Mouse (Mus musculus) liver, embryonic 14.5 days (tissue): ENCODE data around the gene Jade2. TPM values are rescaled to one million over a fixed set of nuclear protein-coding genes. Genes with fewer than 3 reads are reported as not detected.

ENCODE experiments used
- ATAC-seq: fragments of 200-750 bp; cut with Nextera tagmentation; 2 replicates; pipeline ENCODE4 v1.8.0; 2017; ENCODE audit warnings: moderate number of reproducible peaks, mild to moderate bottlenecking, moderate library complexity; ENCODE audit not compliant: insufficient read depth
- DNase-seq, 3 experiments: peaks; one replicate each; pipeline ENCODE4 v3.0.0-alpha.2; 2012 to 2013; ENCODE audit warnings: low read depth in 3 of 3, low spot score in 3 of 3
- H3K27ac ChIP-seq: fragments of 300-500 bp; sonication (generic); 2 replicates; pipeline ENCODE4 v1.5.1; 2014; ENCODE audit warnings: moderate library complexity, mild to moderate bottlenecking, control low read depth, inconsistent platforms
- H3K27me3 ChIP-seq: fragments of 300-500 bp; sonication (generic); 2 replicates; pipeline ENCODE4 v1.6.1; 2014; ENCODE audit warnings: mild to moderate bottlenecking, low read length, moderate library complexity; ENCODE audit not compliant: control insufficient read depth, insufficient read depth
- H3K36me3 ChIP-seq: fragments of 300-500 bp; sonication (generic); replicated peaks from 2 replicates; pipeline ENCODE4 v1.6.1; 2014; ENCODE audit warnings: low read depth; ENCODE audit not compliant: control insufficient read depth, insufficient read depth
- H3K4me1 ChIP-seq, 2 experiments: fragments of 200-500 bp in 1 of 2; fragments of 300-500 bp in 1 of 2; sonication (generic) in 1 of 2; replicated peaks; 2 replicates each; pipeline ENCODE4 v1.6.1; 2012 to 2014; ENCODE audit warnings: antibody characterized with exemption in 1 of 2, inconsistent platforms in 1 of 2, low read length in 1 of 2; ENCODE audit not compliant: control insufficient read depth in 2 of 2, insufficient read depth in 2 of 2
- H3K4me2 ChIP-seq: fragments of 300-500 bp; sonication (generic); 2 replicates; pipeline ENCODE4 v1.6.1; 2014; ENCODE audit warnings: low read depth, mild to moderate bottlenecking, control low read depth, moderate library complexity
- H3K4me3 ChIP-seq, 2 experiments: fragments of 200-500 bp in 1 of 2; fragments of 300-500 bp in 1 of 2; sonication (generic) in 1 of 2; 2 replicates each; pipeline ENCODE4 v1.5.1; 2012 to 2014; ENCODE audit warnings: low read depth in 2 of 2, low read length in 2 of 2, mild to moderate bottlenecking in 2 of 2, control low read depth in 1 of 2, inconsistent platforms in 1 of 2, moderate library complexity in 1 of 2; ENCODE audit not compliant: insufficient read depth in 1 of 2
- H3K9ac ChIP-seq: fragments of 300-500 bp; sonication (generic); replicated peaks from 2 replicates; pipeline ENCODE4 v1.6.1; 2014; ENCODE audit warnings: mild to moderate bottlenecking, control low read depth, moderate library complexity
- H3K9me3 ChIP-seq: fragments of 300-500 bp; sonication (generic); 2 replicates; pipeline ENCODE4 v1.6.1; 2016; ENCODE audit warnings: low read length, mixed read lengths; ENCODE audit not compliant: control insufficient read depth
- CTCF ChIP-seq: IDR thresholded peaks from 2 replicates; pipeline ENCODE4 v1.5.1; 2016; ENCODE audit warnings: antibody characterized with exemption, low read depth, control low read depth
- EP300 ChIP-seq: IDR thresholded peaks from 2 replicates; pipeline ENCODE4 v1.6.1; 2016; ENCODE audit warnings: antibody characterized with exemption, low read depth
- WGBS: fragments of 180-500 bp; shearing (Covaris S2); extraction: QIAGEN DNeasy Blood & Tissue Kit; methylation state at CpG from one replicate; pipeline ENCODE4 v1.1.7; 2014; ENCODE audit not compliant: insufficient replicate concordance; 5-methylcytosine and 5-hydroxymethylcytosine counted together
- polyA plus RNA-seq, 2 experiments: library from polyadenylated mRNA; depleted of rRNA in 1 of 2; stranded (reverse) in 1 of 2; unstranded in 1 of 2; fragments of >200 nt; fragmentation: Nextera tagmentation in 1 of 2; extraction: Ambion mirVana in 1 of 2; gene quantifications; 2 replicates each; pipeline versions ENCODE4 v1.2.1 to v1.2.3; 2012 to 2014

The Jade2 gene
- polyA plus RNA-seq, 2 experiments, result 0.46 to 0.77 TPM

GRCm38 (mm10) chr11:51841149-51841548 is 16.3 kb downstream of the Jade2 start:
- TF ChIP-seq EP300, result no peak
- TF ChIP-seq CTCF, result no peak

GRCm38 (mm10) chr11:51840657-51841056 is 16.8 kb downstream of the Jade2 start:
- peak overlapping the region; percentile 28 to 39; a peak in 3 of 4 replicates for H3K4me3 ChIP-seq
- ATAC-seq (peak; percentile 85), DNase-seq (peak; percentile 65 to 74 (median 73))
- H3K27me3 ChIP-seq, result no peaks in the 10 kb centered on the region
- peak; percentile 78 for TF ChIP-seq EP300
- TF ChIP-seq CTCF, result no peak
- no peaks in the 10 kb centered on the region for H3K36me3 ChIP-seq
- H3K27ac ChIP-seq, result peak overlapping the region; percentile 96
- 26% methylated on average over 9 of the region's 9 CpGs for WGBS
- H3K4me2 ChIP-seq, result peak overlapping the region; percentile 80
- H3K9me3 ChIP-seq, result no peaks in the 10 kb centered on the region
- H3K4me1 ChIP-seq, result peaks cover 30 to 45% of the 10 kb centered on the region in 2 experiments
- peak overlapping the region; percentile 73 for H3K9ac ChIP-seq

More at GRCm38 (mm10) chr11:51841149-51841548, 16.3 kb downstream of the Jade2 start:
- Histone ChIP-seq H3K4me2 (peak overlapping the region; percentile 80), H3K9me3 (no peaks in the 10 kb centered on the region), H3K27me3 (no peaks in the 10 kb centered on the region), H3K36me3 (no peaks in the 10 kb centered on the region), H3K4me1 (peaks cover 30 to 45% of the 10 kb centered on the region in 2 experiments), H3K9ac (peak overlapping the region; percentile 73), H3K27ac (peak overlapping the region; percentile 96), H3K4me3 (peak overlapping the region; percentile 28 to 39; a peak in 2 of 4 replicates)
- ATAC-seq, result peak; percentile 66; the same call in 1 of the 2 replicates
- peak in 1 of 3 experiments; percentile 43 for DNase-seq
- WGBS, result 46% methylated on average over 9 of the region's 9 CpGs

GRCm38 (mm10) chr11:51839973-51840372 is 17.5 kb downstream of the Jade2 start:
- ATAC-seq, result peak; percentile 44; the same call in 1 of the 2 replicates
- Histone ChIP-seq H3K9ac (peak overlapping the region; percentile 73), H3K4me2 (peak overlapping the region; percentile 80), H3K9me3 (no peaks in the 10 kb centered on the region), H3K4me1 (peaks cover 30 to 45% of the 10 kb centered on the region in 2 experiments), H3K27me3 (no peaks in the 10 kb centered on the region), H3K4me3 (no peak overlapping the region), H3K27ac (peak overlapping the region; percentile 96), H3K36me3 (no peaks in the 10 kb centered on the region)
- WGBS, result 70% methylated on average over 11 of the region's 11 CpGs
- TF ChIP-seq CTCF (no peak), EP300 (no peak)
- no peak for DNase-seq

- ATAC-seq (peak; percentile 50), DNase-seq (peak in 1 of 3 experiments; percentile 52)
- H3K36me3 ChIP-seq, result no peaks in the 10 kb centered on the region
- H3K9ac ChIP-seq, result no peak overlapping the region
- no peak overlapping the region for H3K4me2 ChIP-seq
- H3K4me1 ChIP-seq, result peaks cover 30 to 45% of the 10 kb centered on the region in 2 experiments
- H3K27me3 ChIP-seq, result no peaks in the 10 kb centered on the region
- TF ChIP-seq EP300, result peak; percentile 50
- no peak for TF ChIP-seq CTCF
- H3K9me3 ChIP-seq, result no peaks in the 10 kb centered on the region
- no peak overlapping the region for H3K4me3 ChIP-seq
- WGBS, result 64% methylated on average over 2 of the region's 2 CpGs
- peak overlapping the region; percentile 96 for H3K27ac ChIP-seq
Observed at GRCm38 (mm10) chr11:51839106-51839505, 18.3 kb downstream of the Jade2 start.

- Histone ChIP-seq H3K9ac (no peak overlapping the region; the same call in 1 of the 2 replicates), H3K4me1 (peaks cover 32 to 53% of the 10 kb centered on the region in 2 experiments), H3K36me3 (no peaks in the 10 kb centered on the region), H3K4me2 (no peak overlapping the region), H3K27ac (peak overlapping the region; percentile 96), H3K4me3 (no peak overlapping the region), H3K27me3 (no peaks in the 10 kb centered on the region), H3K9me3 (no peaks in the 10 kb centered on the region)
- WGBS, result 68% methylated on average over 8 of the region's 8 CpGs
- TF ChIP-seq CTCF (no peak), EP300 (no peak)
- DNase-seq (no peak), ATAC-seq (no peak)
Observed at GRCm38 (mm10) chr11:51837164-51838153, 20.0 kb downstream of the Jade2 start.
